Mouse (Mus musculus) cerebellum, adult 9-10 months (tissue): Measurements from ENCODE around the gene Dlx6.
A peak's percentile ranks its signal among the peaks of the same experiment; 100 is the strongest.

Source experiments
- DNase-seq: peaks from one replicate; pipeline ENCODE4 v3.0.0; 2022

Gene Dlx6

GRCm38 (mm10) chr6:6877981-6878840 is 15.1 kb downstream of the Dlx6 start:
- no peak for DNase-seq

DNA sequence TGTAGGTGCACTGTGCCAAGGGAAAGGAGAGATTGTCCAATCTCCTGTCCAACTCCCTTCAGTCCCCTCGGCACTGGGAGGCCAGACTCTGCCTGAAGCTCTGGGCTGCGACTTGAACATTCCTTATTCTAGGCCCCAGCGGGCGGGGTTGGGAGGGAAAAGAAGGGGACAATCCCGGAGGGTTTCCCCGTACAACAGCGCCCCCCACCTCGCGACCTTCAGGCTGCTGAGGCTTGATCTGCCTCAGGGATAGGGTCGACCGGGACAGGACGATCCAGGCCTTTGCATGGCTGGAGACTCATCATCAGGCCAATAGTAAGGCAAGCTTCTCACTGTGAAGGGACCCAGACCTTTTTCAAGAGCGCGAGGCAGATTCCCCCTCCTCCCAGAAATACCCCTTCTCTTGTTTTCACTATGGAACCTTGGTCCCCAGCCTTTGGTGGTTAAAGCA is 15.7 kb downstream of the Dlx6 start:
- no peak for DNase-seq

- DNase-seq: no peak
These were observed 16.5 kb downstream of the Dlx6 start for GRCm38 (mm10) chr6:6879371-6880325.

DNA sequence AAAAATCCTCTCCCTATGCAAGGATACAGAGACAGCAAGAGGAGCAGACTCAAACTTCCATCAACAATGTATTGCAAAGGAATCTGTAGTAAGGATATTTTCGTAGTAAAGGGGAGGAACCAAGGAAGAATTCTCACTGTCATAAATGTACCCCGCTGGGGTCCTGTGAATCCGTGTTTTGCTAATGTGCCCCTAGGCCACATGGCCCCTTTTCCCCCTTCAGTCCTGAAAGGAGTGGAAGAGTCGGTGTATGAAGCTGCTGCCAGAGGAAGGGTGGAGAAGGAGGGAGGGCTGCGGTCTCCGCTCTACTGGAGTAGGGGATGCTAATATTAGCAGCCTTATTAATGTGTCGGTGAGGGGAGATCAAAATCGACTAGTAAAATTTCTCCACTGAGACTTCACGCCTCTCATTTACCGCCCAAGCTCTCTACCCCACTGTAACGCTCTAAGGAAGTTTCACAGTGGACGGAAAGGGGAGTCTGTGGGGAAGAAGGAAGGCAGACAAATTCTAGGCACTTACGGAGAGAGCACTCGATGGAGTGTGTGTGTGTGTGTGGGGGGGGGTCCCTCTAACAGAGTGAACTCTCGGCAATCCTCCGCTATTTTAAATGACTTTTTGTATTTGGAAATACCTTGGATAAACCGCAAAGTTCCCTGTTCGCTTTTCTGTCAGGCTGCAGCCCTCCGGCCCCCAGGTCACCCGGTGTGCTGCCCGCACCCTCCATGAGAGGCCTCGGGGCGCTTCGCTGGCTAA is 17.4 kb downstream of the Dlx6 start:
- DNase-seq: no peak

DNA sequence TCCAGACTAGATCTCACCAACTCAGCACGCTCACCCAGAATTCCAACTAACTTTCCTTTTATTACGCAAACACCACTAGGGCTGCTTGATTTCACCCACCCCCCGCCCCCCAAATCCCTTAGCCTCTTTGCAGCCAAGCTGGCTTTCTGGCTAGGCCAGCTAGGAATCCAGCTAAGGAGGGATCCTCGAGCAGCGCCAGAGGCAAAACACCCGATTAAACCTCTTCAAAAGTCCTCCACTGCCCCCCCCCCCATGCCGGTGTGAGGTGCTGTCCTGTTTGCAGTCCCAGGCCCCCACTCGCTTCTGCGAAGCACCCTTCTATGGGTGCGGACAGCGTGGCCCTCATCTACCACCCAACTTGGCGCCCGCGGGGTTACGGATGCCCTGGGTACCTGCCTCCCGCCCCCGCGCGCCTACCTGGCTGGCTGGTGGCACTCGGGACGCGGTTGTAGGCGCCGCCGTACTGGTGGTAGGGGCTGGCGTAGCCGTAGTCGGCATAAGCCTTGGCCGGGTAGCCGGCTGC is 18.0 kb downstream of the Dlx6 start:
- no peak for DNase-seq

- DNase-seq: no peak
These were observed 18.6 kb downstream of the Dlx6 start, which contains the start of gene Dlx5 for GRCm38 (mm10) chr6:6881638-6882190. Gene Dlx5 (minus strand): TSS chr6:6882085.

GRCm38 (mm10) chr6:6882266-6882797 is 19.2 kb downstream of the Dlx6 start:
- no peak for DNase-seq

GRCm38 (mm10) chr6:6884897-6885296 is 21.8 kb downstream of the Dlx6 start:
- no peak for DNase-seq

DNA sequence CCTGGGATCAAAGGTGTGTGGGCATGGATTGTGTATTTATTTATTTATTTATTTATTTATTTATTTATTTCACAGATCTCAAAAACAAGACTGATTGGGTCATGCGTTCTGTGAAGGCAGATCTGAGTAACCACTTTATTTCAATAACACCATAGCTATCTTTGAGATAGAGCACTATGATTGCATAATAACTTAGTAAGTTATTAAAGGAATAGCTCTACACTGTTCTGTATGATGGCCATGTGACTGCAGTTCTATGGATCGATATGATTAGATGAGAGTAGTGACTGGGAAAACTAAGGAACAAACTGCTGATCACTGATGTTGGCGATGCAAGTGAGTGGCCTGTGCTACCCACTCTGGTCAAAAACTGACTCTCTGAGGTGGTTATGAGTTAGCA is 23.1 kb downstream of the Dlx6 start:
- DNase-seq: no peak

- DNase-seq: no peak
These were observed 26.9 kb downstream of the Dlx6 start for GRCm38 (mm10) chr6:6890047-6890446.

DNA sequence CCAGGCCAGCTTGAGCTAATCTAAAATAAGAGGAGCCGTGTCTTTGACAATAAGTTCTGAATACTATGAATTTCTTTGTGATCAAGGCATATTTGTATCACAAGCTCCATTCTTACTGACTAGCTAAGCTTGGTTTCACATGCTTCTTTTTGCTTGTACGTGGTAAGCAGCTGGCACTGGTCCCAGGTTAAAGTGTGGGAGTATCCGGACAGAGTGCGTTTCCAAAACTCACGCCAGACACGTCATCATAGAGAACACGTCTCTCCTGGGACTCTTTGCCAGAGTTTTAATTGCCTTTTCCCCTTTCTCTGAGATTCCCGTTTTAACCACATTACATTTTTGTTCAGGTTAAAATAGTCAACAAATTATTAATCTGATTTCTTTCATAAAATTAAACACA is 46.5 kb downstream of the Dlx6 start:
- no peak for DNase-seq

GRCm38 (mm10) chr6:6914304-6914703 is 51.2 kb downstream of the Dlx6 start:
- DNase-seq: no peak

- peak; percentile 33 for DNase-seq
These were observed 51.9 kb downstream of the Dlx6 start for GRCm38 (mm10) chr6:6914849-6915525.

DNA sequence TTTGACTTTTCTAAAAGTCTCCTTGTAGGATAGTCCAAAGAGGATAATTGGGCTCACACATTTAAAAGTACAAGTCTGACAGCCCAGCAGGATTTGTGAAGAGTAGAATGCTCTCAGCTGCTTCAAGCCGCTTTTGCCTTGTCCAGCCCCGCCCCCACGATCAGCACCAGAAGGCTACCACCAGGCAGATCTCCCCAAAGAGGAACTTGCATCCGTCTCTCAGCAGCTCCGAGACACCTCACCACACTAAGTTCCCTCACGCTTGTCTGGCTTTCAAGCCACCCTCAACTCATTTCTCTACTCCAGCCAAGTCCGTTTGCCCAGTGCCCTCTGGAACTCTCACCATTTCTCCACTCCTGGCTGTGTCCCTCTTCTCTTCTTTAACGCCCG is 52.4 kb downstream of the Dlx6 start:
- no peak for DNase-seq

DNA sequence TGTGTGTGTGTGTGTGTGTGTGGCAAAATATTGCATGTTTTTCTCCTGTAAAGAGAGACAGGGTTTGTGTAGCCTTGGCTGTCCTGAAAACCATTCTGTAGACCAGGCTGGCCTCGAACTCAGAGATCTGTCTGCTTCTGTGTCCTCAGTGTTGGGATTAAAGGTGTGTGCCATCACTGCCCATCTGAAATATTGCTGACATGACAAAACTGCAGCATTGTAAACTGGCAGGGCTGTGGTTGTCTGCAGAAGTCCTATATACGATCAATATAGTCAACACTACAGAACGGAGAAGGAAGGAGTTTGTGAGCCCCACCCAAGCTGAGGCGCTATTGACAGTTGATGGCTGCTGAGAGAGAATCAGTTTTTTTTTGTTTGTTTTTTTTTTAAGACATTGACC is 54.2 kb downstream of the Dlx6 start:
- no peak for DNase-seq
